Comparison of ENCODE assay signal across 30 mouse cellular contexts in the genomic region with DNA sequence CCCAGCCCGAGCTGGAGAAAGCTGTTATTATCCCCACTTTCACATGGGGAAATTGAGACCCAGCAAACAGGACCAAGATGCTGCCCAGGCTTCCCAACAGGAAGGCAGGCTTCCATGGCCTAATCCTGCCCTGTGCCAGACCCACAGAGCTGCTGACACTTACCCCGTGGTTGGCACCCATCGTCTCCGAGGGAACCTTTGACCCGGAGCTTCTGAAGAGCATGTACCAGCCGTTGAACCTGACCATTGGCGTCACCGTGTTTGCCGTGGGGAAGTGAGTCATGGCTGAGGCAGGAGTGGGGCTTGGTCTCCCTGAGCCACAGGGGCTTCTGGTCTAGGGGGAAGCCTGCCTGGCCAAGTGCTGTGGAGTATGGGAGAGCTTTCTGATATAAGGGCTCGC. TPM values are rescaled to one million over a fixed set of nuclear protein-coding genes. Genes with fewer than 3 reads are reported as not detected.
DNase-seq lines count a peak whose midpoint lies in the region; ATAC-seq and TF ChIP-seq lines count a peak whose summit lies in the region.
"Had no signal": no experiment of that assay in that cellular context is flagged by ENCODE, and none has a peak within 500 bp of the region (broad histone marks: within the 10 kb centered on the region; RNA-seq: fewer than 3 reads in every experiment).

No protein-coding gene starts in this region.

- intact Hi-C loops in gastrocnemius, postnatal 14 days (cut with DNase I; ENCODE audit: low total_unique reads): no loop called here

- peak; percentile 3 for DNase-seq in gastrocnemius, postnatal 25 days
- no peak for DNase-seq in gastrocnemius, postnatal 14 days
- peak; percentile 60 for DNase-seq in kidney, adult 2 months
- peak; percentile 34 for DNase-seq in testis, postnatal 10 days (ENCODE audit: low spot score)
- no peak for DNase-seq in testis, postnatal 14 days (ENCODE audit: low spot score)
- DNase-seq in adrenal gland, postnatal 14 days: no peak
- DNase-seq: adrenal gland, adult 8-10 months; adrenal gland, postnatal 36 days; cerebellum, adult 2 months; cerebellum, postnatal 10 days; heart, adult 18-20 months had no signal

- H3K9ac ChIP-seq in kidney, embryonic 15.5 days: no peak overlapping the region
- H3K9ac ChIP-seq: embryonic facial prominence, embryonic 12.5 days; embryonic facial prominence, embryonic 15.5 days; forebrain, embryonic 12.5 days; forebrain, embryonic 15.5 days; heart, embryonic 13.5 days; hindbrain, embryonic 13.5 days; intestine, embryonic 15.5 days had no signal

- no peaks in the 10 kb centered on the region for H3K4me1 ChIP-seq in kidney, adult 2 months (ENCODE audit: control insufficient read depth, insufficient read depth, low read length)
- H3K4me1 ChIP-seq in kidney, embryonic 15.5 days: no peaks in the 10 kb centered on the region
- H3K4me1 ChIP-seq: embryonic facial prominence, embryonic 12.5 days; embryonic facial prominence, embryonic 15.5 days; forebrain, embryonic 12.5 days; forebrain, embryonic 15.5 days; heart, embryonic 13.5 days; hindbrain, embryonic 10.5 days; hindbrain, embryonic 13.5 days; intestine, embryonic 15.5 days had no signal

- H3K27me3 ChIP-seq in kidney, adult 2 months (replicated peaks; ENCODE audit: control insufficient read depth, insufficient read depth, low read length): no peaks in the 10 kb centered on the region
- no peaks in the 10 kb centered on the region for H3K27me3 ChIP-seq in kidney, embryonic 15.5 days
- H3K27me3 ChIP-seq: embryonic facial prominence, embryonic 12.5 days; embryonic facial prominence, embryonic 15.5 days; forebrain, embryonic 12.5 days; intestine, embryonic 15.5 days had no signal

- H3K36me3 ChIP-seq in kidney, adult 2 months (ENCODE audit: control insufficient read depth, insufficient read depth, low read length): no peaks in the 10 kb centered on the region
- no peaks in the 10 kb centered on the region for H3K36me3 ChIP-seq in kidney, embryonic 15.5 days
- H3K36me3 ChIP-seq: embryonic facial prominence, embryonic 12.5 days; embryonic facial prominence, embryonic 15.5 days; forebrain, embryonic 12.5 days; forebrain, embryonic 15.5 days; heart, embryonic 13.5 days; hindbrain, embryonic 10.5 days; hindbrain, embryonic 13.5 days; intestine, embryonic 15.5 days had no signal

- WGBS in kidney, adult 2 months: 61% methylated on average over 10 of the region's 10 CpGs
- WGBS in kidney, embryonic 15.5 days: 88% methylated on average over 10 of the region's 10 CpGs

- H3K27ac ChIP-seq in kidney, adult 2 months (ENCODE audit: insufficient read depth, low read depth, low read length): no peak overlapping the region
- H3K27ac ChIP-seq in kidney, embryonic 15.5 days: no peak overlapping the region
- H3K27ac ChIP-seq: embryonic facial prominence, embryonic 12.5 days; embryonic facial prominence, embryonic 15.5 days; forebrain, embryonic 12.5 days; forebrain, embryonic 15.5 days; heart, embryonic 13.5 days; hindbrain, embryonic 10.5 days; hindbrain, embryonic 13.5 days; intestine, embryonic 15.5 days had no signal

- TF ChIP-seq POLR2A in kidney, adult 2 months (IDR thresholded peaks at IDR 0.05; ENCODE audit: low read depth, low read length): no peak

- no peaks in the 10 kb centered on the region for H3K9me3 ChIP-seq in kidney, embryonic 15.5 days (replicated peaks)
- H3K9me3 ChIP-seq: embryonic facial prominence, embryonic 12.5 days; embryonic facial prominence, embryonic 15.5 days; forebrain, embryonic 12.5 days; forebrain, embryonic 15.5 days; heart, embryonic 13.5 days; hindbrain, embryonic 10.5 days; hindbrain, embryonic 13.5 days; intestine, embryonic 15.5 days had no signal

- TF ChIP-seq CTCF in kidney, adult 2 months (conservative IDR thresholded peaks at IDR 0.05; ENCODE audit: insufficient read depth, insufficient read length, low read depth, low read length): no peak

- H3K4me3 ChIP-seq in kidney, adult 2 months (ENCODE audit: insufficient read depth, low read depth, low read length): no peak overlapping the region
- H3K4me3 ChIP-seq in kidney, embryonic 15.5 days (replicated peaks): no peak overlapping the region
- H3K4me3 ChIP-seq: embryonic facial prominence, embryonic 12.5 days; embryonic facial prominence, embryonic 15.5 days; erythroblast, embryonic 14.5 days; forebrain, embryonic 12.5 days; forebrain, embryonic 15.5 days; heart, embryonic 13.5 days; hindbrain, embryonic 10.5 days; hindbrain, embryonic 13.5 days; intestine, embryonic 15.5 days had no signal

- no peak for ATAC-seq in kidney, embryonic 15.5 days (replicated peaks; ENCODE audit: low FRiP score)
- ATAC-seq in erythroblast, adult 5-6 weeks (replicated peaks; ENCODE audit: low FRiP score, poor library complexity, severe bottlenecking): peak; percentile 25; the same call in 1 of the 2 replicates
- ATAC-seq: activated CD4-positive, CD25-positive, alpha-beta regulatory T cell, adult 4 months; CD4-positive, CD25-positive, alpha-beta regulatory T cell, adult 4 months; forebrain, embryonic 15.5 days; hindbrain, embryonic 16.5 days; intestine, embryonic 15.5 days had no signal

- no peak overlapping the region for H3K4me2 ChIP-seq in kidney, embryonic 15.5 days
- H3K4me2 ChIP-seq: embryonic facial prominence, embryonic 12.5 days; embryonic facial prominence, embryonic 15.5 days; forebrain, embryonic 12.5 days; forebrain, embryonic 15.5 days; heart, embryonic 13.5 days; hindbrain, embryonic 13.5 days; intestine, embryonic 15.5 days had no signal

RNA-seq across cellular contexts. Expression of a gene that starts 2.9 kb away (rescaled TPM):
- 1 to 10 TPM in 1 of 2 experiments, under 1 TPM in 1; 0.88 to 1.2 TPM for total RNA-seq in gastrocnemius, postnatal 25 days (2021)
- under 1 TPM in 1 of 2 experiments, not detected in 1; 0.90 TPM for total RNA-seq in gastrocnemius, postnatal 14 days (2021)
- 0.33 TPM in 1 of 2 replicates, not detected in the other for polyA plus RNA-seq in kidney, adult 2 months (2012; rRNA removed)
- 10.6 and 12.6 TPM in 2 replicates for polyA plus RNA-seq in kidney, embryonic 15.5 days (2015; fragmentation: Nextera tagmentation; extraction: Ambion mirVana)
- 5.9 TPM in 1 of 2 replicates, not detected in the other for total RNA-seq in erythroblast, adult 5-6 weeks (2015; ENCODE audit: low replicate concordance)
- not detected in 2 replicates for total RNA-seq in erythroblast, adult 5-6 weeks (2017; ENCODE audit: low replicate concordance)
- 1.1 and 3.2 TPM in 2 replicates for total RNA-seq in adrenal gland, postnatal 14 days (2021)
- total RNA-seq: common myeloid progenitor, adult 5-6 weeks; MEL had no signal
- polyA plus RNA-seq: activated CD4-positive, CD25-positive, alpha-beta regulatory T cell, adult 4 months; C2C12; CD4-positive, CD25-positive, alpha-beta regulatory T cell, adult 4 months; cerebellum, adult 2 months; erythroblast, embryonic 14.5 days; hindbrain, embryonic 10.5 days had no signal

RNA-seq across cellular contexts. Expression of a gene that starts 6.3 kb away (rescaled TPM):
- total RNA-seq in gastrocnemius, postnatal 25 days (2021): 1 to 10 TPM in 1 of 2 experiments, under 1 TPM in 1; 0.54 to 1.0 TPM
- total RNA-seq in gastrocnemius, postnatal 14 days (2021): 1 to 10 TPM; 1.7 to 1.9 TPM
- 1.2 and 1.3 TPM in 2 replicates for polyA plus RNA-seq in kidney, adult 2 months (2012; rRNA removed)
- 5.8 and 6.5 TPM in 2 replicates for polyA plus RNA-seq in kidney, embryonic 15.5 days (2015; fragmentation: Nextera tagmentation; extraction: Ambion mirVana)
- total RNA-seq in erythroblast, adult 5-6 weeks (2015; ENCODE audit: low replicate concordance): not detected in 2 replicates
- total RNA-seq in erythroblast, adult 5-6 weeks (2017; ENCODE audit: low replicate concordance): not detected in 2 replicates
- total RNA-seq in adrenal gland, postnatal 14 days (2021): 3.3 and 5.1 TPM in 2 replicates
- total RNA-seq: common myeloid progenitor, adult 5-6 weeks; MEL had no signal
- polyA plus RNA-seq: activated CD4-positive, CD25-positive, alpha-beta regulatory T cell, adult 4 months; C2C12; CD4-positive, CD25-positive, alpha-beta regulatory T cell, adult 4 months; erythroblast, embryonic 14.5 days had no signal

RNA-seq across cellular contexts. Expression of a gene that starts 9.9 kb away (rescaled TPM):
- total RNA-seq in gastrocnemius, postnatal 25 days (2021): 10 to 100 TPM in 1 of 2 experiments, 1 to 10 TPM in 1; 8.3 to 11.6 TPM
- total RNA-seq in gastrocnemius, postnatal 14 days (2021): 10 to 100 TPM; 17.1 to 25.3 TPM
- 24.6 and 32.3 TPM in 2 replicates for polyA plus RNA-seq in kidney, adult 2 months (2012; rRNA removed)
- polyA plus RNA-seq in kidney, embryonic 15.5 days (2015; fragmentation: Nextera tagmentation; extraction: Ambion mirVana): 22.6 and 30.5 TPM in 2 replicates
- 1.5 TPM in 1 of 2 replicates, not detected in the other for total RNA-seq in erythroblast, adult 5-6 weeks (2015; ENCODE audit: low replicate concordance)
- 0.28 and 4.2 TPM in 2 replicates for total RNA-seq in erythroblast, adult 5-6 weeks (2017; ENCODE audit: low replicate concordance)
- total RNA-seq in adrenal gland, postnatal 14 days (2021): 27.0 and 35.9 TPM in 2 replicates

RNA-seq across cellular contexts. Expression of a gene that starts 35.1 kb away (rescaled TPM):
- 10 to 100 TPM; 25.1 to 25.8 TPM for total RNA-seq in gastrocnemius, postnatal 25 days (2021)
- total RNA-seq in gastrocnemius, postnatal 14 days (2021): 10 to 100 TPM; 25.3 to 28.5 TPM
- polyA plus RNA-seq in kidney, adult 2 months (2012; rRNA removed): 65.7 and 72.7 TPM in 2 replicates
- polyA plus RNA-seq in kidney, embryonic 15.5 days (2015; fragmentation: Nextera tagmentation; extraction: Ambion mirVana): 62.0 and 64.0 TPM in 2 replicates
- 8.2 and 16.9 TPM in 2 replicates for total RNA-seq in erythroblast, adult 5-6 weeks (2015; ENCODE audit: low replicate concordance)
- 3.2 and 7.5 TPM in 2 replicates for total RNA-seq in erythroblast, adult 5-6 weeks (2017; ENCODE audit: low replicate concordance)
- total RNA-seq in adrenal gland, postnatal 14 days (2021): 70.8 and 73.7 TPM in 2 replicates

RNA-seq across cellular contexts. Expression of a gene that starts 36.9 kb away (rescaled TPM):
- total RNA-seq in gastrocnemius, postnatal 25 days (2021): not detected
- total RNA-seq in gastrocnemius, postnatal 14 days (2021): under 1 TPM in 1 of 2 experiments, not detected in 1; 0.55 TPM
- polyA plus RNA-seq in kidney, adult 2 months (2012; rRNA removed): 0.86 and 1.3 TPM in 2 replicates
- 0.52 TPM in 1 of 2 replicates, not detected in the other for polyA plus RNA-seq in kidney, embryonic 15.5 days (2015; fragmentation: Nextera tagmentation; extraction: Ambion mirVana)
- not detected in 2 replicates for total RNA-seq in erythroblast, adult 5-6 weeks (2015; ENCODE audit: low replicate concordance)
- total RNA-seq in erythroblast, adult 5-6 weeks (2017; ENCODE audit: low replicate concordance): not detected in 2 replicates
- 0.93 TPM in 1 of 2 replicates, not detected in the other for total RNA-seq in adrenal gland, postnatal 14 days (2021)
- total RNA-seq: adrenal gland, postnatal 36 days; common myeloid progenitor, adult 5-6 weeks; gastrocnemius, adult 8-10 months; heart, postnatal 25 days; MEL had no signal
- polyA plus RNA-seq: CD4-positive, CD25-positive, alpha-beta regulatory T cell, adult 4 months; erythroblast, embryonic 14.5 days; intestine, embryonic 15.5 days had no signal

Comparison
In these comparisons a context has a peak if more than half of its experiments do, and no peak if none do; other contexts are left out.
1. DNase-seq: peak in gastrocnemius, postnatal 25 days (single experiment), kidney, adult 2 months (single experiment) and testis, postnatal 10 days (single experiment); none in gastrocnemius, postnatal 14 days (single experiment), testis, postnatal 14 days (single experiment) and adrenal gland, postnatal 14 days (single experiment).